Mouse (Mus musculus): Measurements from ENCODE around the gene Gm4792. TPM values are rescaled to one million over a fixed set of nuclear protein-coding genes. Genes with fewer than 3 reads are reported as not detected.

Gene Gm4792
- total and polyA plus RNA-seq, 3 experiments: not detected

GRCm38 (mm10) chr10:94253260-94253807 lies 45.2 kb downstream of the Gm4792 start:
- Histone ChIP-seq H3K9me3 (replicated peaks; ENCODE audit: low read length) (no peaks in the 10 kb centered on the region), H3K4me2 (ENCODE audit: insufficient read depth, low read depth, poor library complexity, severe bottlenecking) (no peak overlapping the region), H3K9ac (ENCODE audit: insufficient read depth, low read depth) (no peak overlapping the region), H3K27me3 (replicated peaks) (no peaks in the 10 kb centered on the region), H3K27ac (ENCODE audit: insufficient read depth, low read depth) (no peak overlapping the region), H3K4me1 (ENCODE audit: control insufficient read depth in 1 of 2, insufficient read depth in 2 of 2) (no peaks in the 10 kb centered on the region), H3K4me3 (replicated peaks in 1 of 3; ENCODE audit: low read depth in 2 of 3, low read length in 2 of 3, poor library complexity in 1 of 3) (no peak overlapping the region), H3K36me3 (replicated peaks in 1 of 2; ENCODE audit: control insufficient read depth in 1 of 2, insufficient read depth in 1 of 2, low read length in 1 of 2) (no peaks in the 10 kb centered on the region), H3K79me2 (replicated peaks; ENCODE audit: control insufficient read depth, extremely low read depth, insufficient read depth, poor library complexity, severe bottlenecking) (no peaks in the 10 kb centered on the region)
- in situ Hi-C loops (cut with MboI; ENCODE audit: low pct_ligation_motif_present, low pct_unique_long_range_greater_than_20kb, low sequenced_read_pairs): no loop called here
- TF ChIP-seq USF1 (IDR thresholded peaks at IDR 0.05; ENCODE audit: low read depth, low read length) (no peak), BHLHE40 (IDR thresholded peaks at IDR 0.05; ENCODE audit: low read depth, low read length) (no peak), ELF1 (IDR thresholded peaks at IDR 0.05; ENCODE audit: low read depth, low read length) (no peak), TCF12 (IDR thresholded peaks at IDR 0.05; ENCODE audit: low read depth, low read length) (no peak), TBP (conservative IDR thresholded peaks at IDR 0.05; ENCODE audit: low read depth, low read length) (no peak), SMC3 (IDR thresholded peaks at IDR 0.05; ENCODE audit: low read depth, low read length) (no peak), UBTF (IDR thresholded peaks at IDR 0.05; ENCODE audit: low read depth, low read length) (no peak), POLR2A (IDR thresholded peaks at IDR 0.05; ENCODE audit: low read depth, low read length) (no peak), MAFK (IDR thresholded peaks at IDR 0.05; ENCODE audit: insufficient replicate concordance, low read length) (no peak), ETS1 (conservative IDR thresholded peaks at IDR 0.05; ENCODE audit: low read depth, low read length) (no peak), USF2 (conservative IDR thresholded peaks at IDR 0.05; ENCODE audit: low read depth, low read length) (no peak), NELFE (IDR thresholded peaks at IDR 0.05; ENCODE audit: low read depth, low read length) (no peak), MYC (IDR thresholded peaks at IDR 0.05; ENCODE audit: low read depth, low read length) (no peak), MAZ (IDR thresholded peaks at IDR 0.05; ENCODE audit: low read depth, low read length) (no peak), ZKSCAN1 (IDR thresholded peaks at IDR 0.05; ENCODE audit: borderline replicate concordance, low read depth, low read length) (no peak), RCOR1 (conservative IDR thresholded peaks at IDR 0.05; ENCODE audit: low read depth, low read length) (no peak), HCFC1 (IDR thresholded peaks at IDR 0.05; ENCODE audit: low read depth, low read length) (no peak), MEF2A (IDR thresholded peaks at IDR 0.05; ENCODE audit: borderline replicate concordance, low read depth, low read length) (no peak), RAD21 (IDR thresholded peaks at IDR 0.05; ENCODE audit: low read depth, low read length) (no peak)
- no peak for DNase-seq (ENCODE audit: extremely low read depth)
- dilution Hi-C loops (cut with MboI; ENCODE audit: extremely low pct_ligation_motif_present, extremely low pct_unique_long_range_greater_than_20kb, low sequenced_read_pairs): no loop called here

- H3K27me3 ChIP-seq (replicated peaks): no peaks in the 10 kb centered on the region
- H3K79me2 ChIP-seq (replicated peaks; ENCODE audit: control insufficient read depth, extremely low read depth, insufficient read depth, poor library complexity, severe bottlenecking): no peaks in the 10 kb centered on the region
- no peak overlapping the region for H3K9ac ChIP-seq (ENCODE audit: insufficient read depth, low read depth)
- in situ Hi-C loops (cut with MboI; ENCODE audit: low pct_ligation_motif_present, low pct_unique_long_range_greater_than_20kb, low sequenced_read_pairs): no loop called here
- no peaks in the 10 kb centered on the region for H3K9me3 ChIP-seq (replicated peaks; ENCODE audit: low read length)
- H3K4me3 ChIP-seq (replicated peaks in 1 of 3; ENCODE audit: low read depth in 2 of 3, low read length in 2 of 3, poor library complexity in 1 of 3): no peak overlapping the region
- dilution Hi-C loops (cut with MboI; ENCODE audit: extremely low pct_ligation_motif_present, extremely low pct_unique_long_range_greater_than_20kb, low sequenced_read_pairs): no loop called here
- no peak for TF ChIP-seq MAZ (IDR thresholded peaks at IDR 0.05; ENCODE audit: low read depth, low read length)
- no peak overlapping the region for H3K27ac ChIP-seq (ENCODE audit: insufficient read depth, low read depth)
- no peak overlapping the region for H3K4me2 ChIP-seq (ENCODE audit: insufficient read depth, low read depth, poor library complexity, severe bottlenecking)
- no peaks in the 10 kb centered on the region for H3K36me3 ChIP-seq (replicated peaks in 1 of 2; ENCODE audit: control insufficient read depth in 1 of 2, insufficient read depth in 1 of 2, low read length in 1 of 2)
- 0 out of 4 replicates have a peak, but pooled peaks cover 0 to 3% of the 10 kb centered on the region in 2 experiments for H3K4me1 ChIP-seq (ENCODE audit: control insufficient read depth in 1 of 2, insufficient read depth in 2 of 2)
- no peak for DNase-seq (ENCODE audit: extremely low read depth)
Measured at GRCm38 (mm10) chr10:94249575-94250456, 48.7 kb downstream of the Gm4792 start.
